Mouse (Mus musculus) forebrain, embryonic 16.5 days (tissue): ENCODE data around the gene Gps2. TPM values are rescaled to one million over a fixed set of nuclear protein-coding genes. Genes with fewer than 3 reads are reported as not detected.
"Not testable (repeated sequence)": the region's sequence is repeated elsewhere in the genome, so short reads cannot be mapped to it uniquely, and the experiment has no call there.

ENCODE experiments used
- ATAC-seq: fragments of 200-750 bp; cut with Nextera tagmentation; 2 replicates; pipeline ENCODE4 v1.8.0; 2017; ENCODE audit warnings: mild to moderate bottlenecking, moderate library complexity
- H3K27ac ChIP-seq: fragments of 300-500 bp; sonication (generic); 2 replicates; pipeline ENCODE4 v1.5.1; 2014; ENCODE audit warnings: low read length, control low read depth
- H3K27me3 ChIP-seq: fragments of 300-500 bp; sonication (generic); replicated peaks from 2 replicates; pipeline ENCODE4 v1.6.1; 2014; ENCODE audit warnings: low read length; ENCODE audit not compliant: control insufficient read depth, insufficient read depth
- H3K36me3 ChIP-seq: fragments of 300-500 bp; sonication (generic); 2 replicates; pipeline ENCODE4 v1.6.1; 2014; ENCODE audit not compliant: control insufficient read depth, insufficient read depth
- H3K4me1 ChIP-seq: fragments of 300-500 bp; sonication (generic); replicated peaks from 2 replicates; pipeline ENCODE4 v1.6.1; 2014; ENCODE audit warnings: low read length; ENCODE audit not compliant: control insufficient read depth, insufficient read depth
- H3K4me2 ChIP-seq: fragments of 300-500 bp; sonication (generic); 2 replicates; pipeline ENCODE4 v1.6.1; 2014; ENCODE audit warnings: mild to moderate bottlenecking, low read length, control low read depth
- H3K4me3 ChIP-seq: fragments of 300-500 bp; sonication (generic); replicated peaks from 2 replicates; pipeline ENCODE4 v1.5.1; 2014; ENCODE audit warnings: mild to moderate bottlenecking, low read length, control low read depth
- H3K9ac ChIP-seq: fragments of 300-500 bp; sonication (generic); replicated peaks from 2 replicates; pipeline ENCODE4 v1.6.1; 2014; ENCODE audit warnings: low read depth, low read length, control low read depth
- H3K9me3 ChIP-seq: fragments of 300-500 bp; sonication (generic); 2 replicates; pipeline ENCODE4 v1.6.1; 2016; ENCODE audit warnings: low read length; ENCODE audit not compliant: control insufficient read depth
- WGBS: fragments of 180-500 bp; shearing (Covaris S2); extraction: QIAGEN DNeasy Blood & Tissue Kit; methylation state at CpG from one replicate; pipeline ENCODE4 v1.1.7; 2014; 5-methylcytosine and 5-hydroxymethylcytosine counted together
- polyA plus RNA-seq: library from polyadenylated mRNA; unstranded; fragments of >200 nt; fragmentation: Nextera tagmentation; extraction: Ambion mirVana; gene quantifications from 2 replicates; pipeline ENCODE4 v1.2.1, GENCODE M21; 2015

The Gps2 gene
- polyA plus RNA-seq, 1 experiment from 2014 or later: 91.8 TPM

GRCm38 (mm10) chr11:69948066-69948762 is 34.5 kb downstream of the Gps2 start, which contains the start of gene Slc2a4:
Gene Slc2a4, minus strand, starts transcription at chr11:69948188.
- peak; percentile 95 for ATAC-seq
- H3K27ac ChIP-seq: peak within 1 kb of the TSS; percentile 55; the same call in 1 of the 2 replicates
- no peaks in the 10 kb centered on the region for H3K36me3 ChIP-seq
- H3K4me2 ChIP-seq: peak within 1 kb of the TSS; percentile 61
- under 1% methylated on average over 34 of the region's 34 CpGs for WGBS
- H3K9ac ChIP-seq: peak within 1 kb of the TSS; percentile 53
- H3K27me3 ChIP-seq: no peaks in the 10 kb centered on the region
- H3K9me3 ChIP-seq: no peaks in the 10 kb centered on the region
- H3K4me1 ChIP-seq: peaks cover 17% of the 10 kb centered on the region
- H3K4me3 ChIP-seq: peak within 1 kb of the TSS; percentile 53

DNA sequence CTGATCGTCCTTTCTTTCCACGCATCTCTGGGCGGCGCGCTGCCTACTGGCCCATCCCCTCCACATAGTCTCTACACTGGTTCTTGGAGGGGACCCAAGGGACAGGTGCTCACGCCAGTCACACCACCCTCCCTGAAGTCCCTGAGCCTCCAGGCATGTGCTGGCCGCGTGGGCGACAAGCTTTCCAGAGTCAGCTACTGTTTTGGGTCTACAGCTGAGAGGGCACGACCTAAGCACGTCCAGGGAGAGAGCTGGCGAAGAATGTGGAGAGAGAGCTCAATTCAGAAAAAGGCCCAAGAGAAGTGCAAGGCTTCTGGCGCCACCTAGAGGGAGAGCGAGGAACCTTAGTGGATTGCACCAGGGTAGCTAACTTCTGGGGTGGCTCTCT is 35.1 kb downstream of the Gps2 start:
- Histone ChIP-seq H3K4me1 (peaks cover 17% of the 10 kb centered on the region), H3K27ac (peak overlapping the region; percentile 55; the same call in 1 of the 2 replicates), H3K9me3 (no peaks in the 10 kb centered on the region), H3K9ac (no peak overlapping the region; the same call in 1 of the 2 replicates), H3K4me3 (peak overlapping the region; percentile 53), H3K4me2 (peak overlapping the region; percentile 61), H3K36me3 (no peaks in the 10 kb centered on the region), H3K27me3 (no peaks in the 10 kb centered on the region)
- 0% methylated on average over 14 of the region's 14 CpGs for WGBS
- ATAC-seq: peak; percentile 60

GRCm38 (mm10) chr11:69950807-69951459 is 37.2 kb downstream of the Gps2 start:
- Histone ChIP-seq H3K9ac (no peak overlapping the region), H3K9me3 (no peaks in the 10 kb centered on the region), H3K4me3 (no peak overlapping the region), H3K27ac (no peak overlapping the region), H3K4me2 (no peak overlapping the region), H3K36me3 (no peaks in the 10 kb centered on the region), H3K4me1 (peaks cover 17% of the 10 kb centered on the region), H3K27me3 (no peaks in the 10 kb centered on the region)
- WGBS: 45% methylated on average over 4 of the region's 4 CpGs
- no peak for ATAC-seq

DNA sequence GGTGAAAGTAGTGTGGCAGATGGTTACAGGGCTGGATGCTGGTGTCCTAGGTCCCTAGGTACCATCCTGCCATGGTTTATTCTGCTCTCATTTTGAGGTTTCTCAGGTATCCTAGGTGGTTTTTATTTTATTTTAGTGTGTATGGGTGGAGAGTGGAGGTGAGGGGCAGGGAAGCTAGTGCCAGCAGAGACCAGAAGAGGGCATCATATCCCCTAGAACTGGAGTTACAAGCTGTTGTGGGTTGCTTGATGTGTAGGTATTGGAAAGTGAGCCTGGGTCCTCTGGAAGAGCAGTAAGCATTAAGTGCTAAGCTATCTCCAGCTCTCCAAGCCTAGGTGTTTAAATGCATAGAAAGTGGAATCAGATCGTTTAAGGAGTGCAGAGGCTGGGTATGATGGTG is 38.6 kb downstream of the Gps2 start:
- Histone ChIP-seq H3K27me3 (no peaks in the 10 kb centered on the region), H3K27ac (no peak overlapping the region), H3K4me1 (peaks cover 15% of the 10 kb centered on the region), H3K9ac (no peak overlapping the region), H3K4me2 (no peak overlapping the region), H3K9me3 (no peaks in the 10 kb centered on the region), H3K36me3 (no peaks in the 10 kb centered on the region), H3K4me3 (no peak overlapping the region)
- WGBS: 47% methylated on average over 1 of the region's 1 CpGs
- no peak for ATAC-seq

DNA sequence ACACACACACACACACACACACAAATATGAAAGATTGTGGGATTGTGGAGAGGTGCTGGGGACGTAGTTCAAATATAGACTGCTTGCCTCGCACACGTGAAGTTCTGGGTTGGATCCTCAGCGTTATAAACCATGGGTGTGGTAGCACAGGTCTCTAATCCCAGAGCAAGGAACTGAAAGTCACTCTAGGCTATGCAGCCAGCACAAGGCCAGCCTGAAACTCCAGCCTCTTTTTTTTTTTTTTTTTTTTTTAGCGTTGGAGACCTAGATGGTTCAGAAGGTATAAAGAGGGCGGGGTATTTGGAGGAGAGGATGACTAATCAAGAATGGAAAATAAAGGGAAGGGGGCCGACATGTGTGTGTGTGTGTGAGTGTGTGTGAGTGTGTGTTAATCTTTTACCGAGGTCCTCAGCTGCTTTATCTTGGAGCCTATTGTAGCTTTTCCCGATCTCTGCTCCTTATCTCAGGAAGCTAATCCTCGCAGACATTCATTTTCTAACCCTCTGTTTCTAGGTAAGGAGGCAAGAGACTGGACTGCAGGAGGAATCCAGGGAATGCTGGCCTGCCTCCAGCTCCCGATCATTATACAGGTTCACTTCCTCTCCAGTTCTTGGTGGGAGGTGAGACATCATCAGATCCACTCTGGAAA is 39.7 kb downstream of the Gps2 start:
- Histone ChIP-seq H3K9me3 (no peaks in the 10 kb centered on the region), H3K4me3 (no peak overlapping the region), H3K27me3 (no peaks in the 10 kb centered on the region), H3K4me2 (no peak overlapping the region), H3K9ac (no peak overlapping the region), H3K36me3 (no peaks in the 10 kb centered on the region), H3K4me1 (peaks cover 4% of the 10 kb centered on the region), H3K27ac (no peak overlapping the region)
- no peak for ATAC-seq
- 71% methylated on average over 11 of the region's 11 CpGs for WGBS

- not testable (repeated sequence) for H3K27me3 ChIP-seq, ATAC-seq, H3K4me2 ChIP-seq, H3K27ac ChIP-seq, H3K9ac ChIP-seq, H3K4me1 ChIP-seq, H3K4me3 ChIP-seq, H3K9me3 ChIP-seq, H3K36me3 ChIP-seq
- 74% methylated on average over 4 of the region's 4 CpGs for WGBS
These were observed 41.9 kb downstream of the Gps2 start for GRCm38 (mm10) chr11:69955618-69956017.

GRCm38 (mm10) chr11:69956218-69956617 is 42.5 kb downstream of the Gps2 start:
- WGBS: 77% methylated on average over 1 of the region's 1 CpGs
- ATAC-seq: no peak
- no peak overlapping the region for H3K4me3 ChIP-seq
- H3K4me2 ChIP-seq: no peak overlapping the region
- no peaks in the 10 kb centered on the region for H3K27me3 ChIP-seq
- H3K36me3 ChIP-seq: no peaks in the 10 kb centered on the region
- no peaks in the 10 kb centered on the region for H3K4me1 ChIP-seq
- H3K9me3 ChIP-seq: no peaks in the 10 kb centered on the region
- no peak overlapping the region for H3K27ac ChIP-seq
- no peak overlapping the region for H3K9ac ChIP-seq

- Histone ChIP-seq H3K4me1 (no peaks in the 10 kb centered on the region; the same call in 1 of the 2 replicates), H3K4me3 (no peak overlapping the region), H3K36me3 (no peaks in the 10 kb centered on the region), H3K27me3 (peaks cover 28% of the 10 kb centered on the region), H3K4me2 (no peak overlapping the region), H3K27ac (no peak overlapping the region), H3K9me3 (no peaks in the 10 kb centered on the region), H3K9ac (no peak overlapping the region)
- ATAC-seq: no peak
- 22% methylated on average over 5 of the region's 5 CpGs for WGBS
These were observed 46.9 kb downstream of the Gps2 start for GRCm38 (mm10) chr11:69960616-69961015.

- Histone ChIP-seq H3K27me3 (peaks cover 38% of the 10 kb centered on the region), H3K36me3 (no peaks in the 10 kb centered on the region), H3K4me3 (no peak overlapping the region), H3K9ac (no peak overlapping the region), H3K4me2 (no peak overlapping the region), H3K9me3 (no peaks in the 10 kb centered on the region), H3K27ac (no peak overlapping the region), H3K4me1 (peaks cover 5% of the 10 kb centered on the region)
- ATAC-seq: no peak
- 48% methylated on average over 5 of the region's 5 CpGs for WGBS
These were observed 48.2 kb downstream of the Gps2 start for GRCm38 (mm10) chr11:69961841-69962240.
